Mouse (Mus musculus) liver, adult (tissue): ENCODE results near the gene Stambpl1.

ENCODE experiments used
- GATA4 ChIP-seq: IDR thresholded peaks from 2 replicates; pipeline ENCODE4 v1.6.1; 2014; ENCODE audit warnings: mild to moderate bottlenecking, low read length; ENCODE audit not compliant: insufficient replicate concordance

Stambpl1 gene

GRCm38 (mm10) chr19:34287656-34288415 lies 95.8 kb downstream of the Stambpl1 start:
- TF ChIP-seq GATA4: no peak

DNA sequence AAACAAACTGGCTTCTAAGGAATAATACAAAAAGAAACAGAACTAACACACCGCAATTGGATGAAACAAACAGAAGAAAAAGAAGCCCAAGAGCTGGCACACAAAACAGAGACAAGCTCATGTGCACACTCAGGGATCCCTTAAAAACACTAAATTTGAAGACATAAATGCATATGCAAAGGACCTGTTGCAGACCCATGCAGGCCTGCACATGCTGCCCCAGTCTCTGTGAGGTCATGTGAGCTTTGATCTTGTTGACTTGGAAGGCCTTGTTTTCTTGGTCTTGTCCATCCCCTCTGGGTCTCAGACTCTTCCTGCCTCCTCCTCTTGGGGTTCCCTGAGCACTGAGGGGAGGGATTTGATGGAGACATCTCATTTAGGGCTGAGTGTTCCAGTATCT lies 96.7 kb downstream of the Stambpl1 start:
- no peak for TF ChIP-seq GATA4
